Mouse (Mus musculus): Measurements from ENCODE around the gene Arl15.

GRCm38 (mm10) chr13:113765411-113765810 is 28.9 kb upstream of the Arl15 start:
- no peak for TF ChIP-seq POLR2A (IDR thresholded peaks at IDR 0.05; ENCODE audit: insufficient read depth, low read depth, low read length)
- no peak for TF ChIP-seq CTCF (IDR thresholded peaks at IDR 0.05)

Data from heart, adult 2 months (tissue).